7 mouse cellular contexts compared by ENCODE assay signal in genomic region chr3:95517493-95517898, GRCm38 (mm10). TPM values are rescaled to one million over a fixed set of nuclear protein-coding genes. Genes with fewer than 3 reads are reported as not detected.
DNase-seq lines count a peak whose midpoint lies in the region; ATAC-seq lines count a peak whose summit lies in the region.

No protein-coding gene starts in this region.

- H3K4me2 ChIP-seq in hindbrain, embryonic 14.5 days (replicated peaks), result 0 out of 2 replicates have a peak overlapping the region, but pooled peaks have one; percentile 4

- H3K27ac ChIP-seq in hindbrain, embryonic 14.5 days, result no peak overlapping the region
- H3K27ac ChIP-seq in macrophage, result peak overlapping the region; percentile 92

- H3K9ac ChIP-seq in hindbrain, embryonic 14.5 days, result no peak overlapping the region

- no peak overlapping the region for H3K4me3 ChIP-seq in hindbrain, embryonic 14.5 days (replicated peaks; ENCODE audit: low read length)
- H3K4me3 ChIP-seq in macrophage (ENCODE audit: inconsistent target), result no peak overlapping the region

- peak; percentile 46 for DNase-seq in WW6 (ENCODE audit: low read depth, low spot score)
- peak; percentile 82 to 86 for DNase-seq in cerebellum, postnatal 10 days
- DNase-seq in hindbrain, embryonic 14.5 days (ENCODE audit: low spot score), result peak; percentile 83
- peak; percentile 50 for DNase-seq in left cerebral cortex, adult 11 months (ENCODE audit: low spot score)
- DNase-seq in right cerebral cortex, adult 2 months (ENCODE audit: low spot score in 2 of 2), result peak; percentile 82 to 83

- peaks cover 21% of the 10 kb centered on the region; the same call in 1 of the 2 replicates for H3K79me2 ChIP-seq in macrophage (ENCODE audit: inconsistent target)

- no peaks in the 10 kb centered on the region for H3K27me3 ChIP-seq in hindbrain, embryonic 14.5 days (ENCODE audit: control insufficient read depth, insufficient read depth, low read length)

- no peaks in the 10 kb centered on the region for H3K4me1 ChIP-seq in hindbrain, embryonic 14.5 days (replicated peaks; ENCODE audit: control insufficient read depth, insufficient read depth, low read length)

- peak; percentile 89 for ATAC-seq in frontal cortex, adult (ENCODE audit: low TSS enrichment)
- ATAC-seq in hindbrain, embryonic 14.5 days (ENCODE audit: low FRiP score), result peak; percentile 48; the same call in 1 of the 2 replicates

- H3K36me3 ChIP-seq in hindbrain, embryonic 14.5 days (replicated peaks; ENCODE audit: control insufficient read depth, insufficient read depth), result no peaks in the 10 kb centered on the region
- H3K36me3 ChIP-seq in macrophage (ENCODE audit: inconsistent target), result no peaks in the 10 kb centered on the region

- no peaks in the 10 kb centered on the region for H3K9me3 ChIP-seq in hindbrain, embryonic 14.5 days (ENCODE audit: control insufficient read depth, low read length)

- 34% methylated on average over 10 of the region's 10 CpGs for WGBS in hindbrain, embryonic 14.5 days
- 29% methylated on average over 9 of the region's 10 CpGs for WGBS in macrophage (ENCODE audit: missing documents)

RNA-seq across cellular contexts. Expression of gene Ctss, which starts 9.1 kb away (rescaled TPM):
- polyA plus RNA-seq in hindbrain, embryonic 14.5 days (2014; fragmentation: Nextera tagmentation; extraction: Ambion mirVana), result 16.3 and 17.7 TPM in 2 replicates
- total RNA-seq in macrophage (2018; cell fraction: chromatin; rRNA removed), result 100 to 1,000 TPM; 123 to 423 (median 235) TPM
- 1,000 to 10,000 TPM; 2,639 to 4,991 (median 3,753) TPM for total RNA-seq in macrophage (2018; cell fraction: cytosol; rRNA removed)
- total RNA-seq in macrophage (2018; cell fraction: nucleus; rRNA removed), result 1,000 to 10,000 TPM in 25 of 26 experiments, 100 to 1,000 TPM in 1; 662 to 5,760 (median 3,354) TPM
- polyA plus RNA-seq in macrophage (2018), result 4,472 to 5,209 TPM (median 4,886 TPM) in 3 replicates

RNA-seq across cellular contexts. Expression of gene Ctsk, which starts 18.4 kb away (rescaled TPM):
- polyA plus RNA-seq in hindbrain, embryonic 14.5 days (2014; fragmentation: Nextera tagmentation; extraction: Ambion mirVana), result 9.1 and 11.5 TPM in 2 replicates
- total RNA-seq in macrophage (2018; cell fraction: chromatin; rRNA removed), result 1 to 10 TPM in 19 of 26 experiments, under 1 TPM in 5, not detected in 2; 0.41 to 9.2 (median 2.1) TPM
- 1 to 10 TPM; 1.6 to 5.8 (median 3.4) TPM for total RNA-seq in macrophage (2018; cell fraction: cytosol; rRNA removed)
- total RNA-seq in macrophage (2018; cell fraction: nucleus; rRNA removed), result 1 to 10 TPM; 1.2 to 8.9 (median 3.6) TPM
- 4.6 to 5.0 TPM (median 4.8 TPM) in 3 replicates for polyA plus RNA-seq in macrophage (2018)

RNA-seq across cellular contexts. Expression of gene Hormad1, which starts 42.0 kb away (rescaled TPM):
- polyA plus RNA-seq in hindbrain, embryonic 14.5 days (2014; fragmentation: Nextera tagmentation; extraction: Ambion mirVana), result not detected in 2 replicates
- 1 to 10 TPM in 1 of 26 experiments, under 1 TPM in 6, not detected in 19; 0.45 to 1.2 (median 0.66) TPM for total RNA-seq in macrophage (2018; cell fraction: chromatin; rRNA removed)
- under 1 TPM in 3 of 26 experiments, not detected in 23; 0.10 to 0.19 (median 0.11) TPM for total RNA-seq in macrophage (2018; cell fraction: cytosol; rRNA removed)
- total RNA-seq in macrophage (2018; cell fraction: nucleus; rRNA removed), result 1 to 10 TPM in 1 of 26 experiments, under 1 TPM in 1, not detected in 24; 0.44 to 1.1 TPM
- polyA plus RNA-seq in macrophage (2018), result 0.09 TPM in 1 of 3 replicates, not detected in the others

Comparison
In these comparisons a context has a peak if more than half of its experiments do, and no peak if none do; other contexts are left out.
1. RNA of gene Ctss, which starts 9.1 kb away (polyA plus RNA-seq): 4,472 to 5,209 TPM in macrophage; 16.3 to 17.7 TPM in hindbrain, embryonic 14.5 days; every median in the first group is over 100 times any median in the second.
2. Peak in every context shown above with its lines, with median percentiles within 50 percentile points of each other: DNase-seq.